Mouse (Mus musculus) liver, embryonic 15.5 days (tissue): ENCODE results near the gene Med29. TPM values are rescaled to one million over a fixed set of nuclear protein-coding genes. Genes with fewer than 3 reads are reported as not detected.

Experiments
- ATAC-seq: fragments of 200-750 bp; cut with Nextera tagmentation; 2 replicates; pipeline ENCODE4 v1.8.0; 2017; ENCODE audit warnings: moderate number of reproducible peaks, mild to moderate bottlenecking, moderate library complexity; ENCODE audit not compliant: insufficient read depth
- H3K27ac ChIP-seq: fragments of 300-500 bp; sonication (generic); replicated peaks from 2 replicates; pipeline ENCODE4 v1.5.1; 2015; ENCODE audit warnings: mild to moderate bottlenecking, inconsistent platforms
- H3K27me3 ChIP-seq: fragments of 300-500 bp; sonication (generic); 2 replicates; pipeline ENCODE4 v1.6.1; 2015; ENCODE audit warnings: mild to moderate bottlenecking, inconsistent platforms
- H3K36me3 ChIP-seq: fragments of 300-500 bp; sonication (generic); replicated peaks from 2 replicates; pipeline ENCODE4 v1.6.1; 2015; ENCODE audit warnings: moderate library complexity, mild to moderate bottlenecking, inconsistent platforms
- H3K4me1 ChIP-seq: fragments of 300-500 bp; sonication (generic); replicated peaks from 2 replicates; pipeline ENCODE4 v1.6.1; 2015; ENCODE audit warnings: inconsistent platforms
- H3K4me2 ChIP-seq: fragments of 300-500 bp; sonication (generic); 2 replicates; pipeline ENCODE4 v1.6.1; 2015; ENCODE audit warnings: moderate library complexity, mild to moderate bottlenecking, inconsistent platforms
- H3K4me3 ChIP-seq: fragments of 300-500 bp; sonication (generic); replicated peaks from 2 replicates; pipeline ENCODE4 v1.5.1; 2015; ENCODE audit warnings: mild to moderate bottlenecking, inconsistent platforms
- H3K9ac ChIP-seq: fragments of 300-500 bp; sonication (generic); 2 replicates; pipeline ENCODE4 v1.6.1; 2015; ENCODE audit warnings: moderate library complexity, mild to moderate bottlenecking, inconsistent platforms
- H3K9me3 ChIP-seq: fragments of 300-500 bp; sonication (generic); replicated peaks from 2 replicates; pipeline ENCODE4 v1.6.1; 2016; ENCODE audit warnings: inconsistent platforms
- WGBS: fragments of 180-500 bp; shearing (Covaris S2); methylation state at CpG from one replicate; pipeline ENCODE4 v1.1.7; 2015; ENCODE audit warnings: mixed read lengths; ENCODE audit not compliant: insufficient replicate concordance; 5-methylcytosine and 5-hydroxymethylcytosine counted together
- polyA plus RNA-seq: library from polyadenylated mRNA; unstranded; fragments of >200 nt; fragmentation: Nextera tagmentation; extraction: Ambion mirVana; gene quantifications from 2 replicates; pipeline ENCODE4 v1.2.1, GENCODE M21; 2015

Gene Med29
- polyA plus RNA-seq, 1 experiment from 2014 or later = 23.9 TPM

GRCm38 (mm10) chr7:28375176-28375921 lies 17.2 kb downstream of the Med29 start:
- H3K4me1 ChIP-seq = peaks cover 92% of the 10 kb centered on the region
- peaks cover 13% of the 10 kb centered on the region for H3K27me3 ChIP-seq
- ATAC-seq = peak; percentile 39
- peak overlapping the region; percentile 95 for H3K4me2 ChIP-seq
- H3K4me3 ChIP-seq = peak overlapping the region; percentile 57
- H3K27ac ChIP-seq = peak overlapping the region; percentile 94
- WGBS = under 1% methylated on average over 36 of the region's 36 CpGs
- H3K9ac ChIP-seq = peak overlapping the region; percentile 67
- no peaks in the 10 kb centered on the region for H3K9me3 ChIP-seq
- H3K36me3 ChIP-seq = peaks cover 9% of the 10 kb centered on the region

GRCm38 (mm10) chr7:28374647-28375046 lies 17.9 kb downstream of the Med29 start:
- 0 out of 2 replicates have a peak overlapping the region, but pooled peaks have one; percentile 67 for H3K9ac ChIP-seq
- H3K4me1 ChIP-seq = peaks cover 91% of the 10 kb centered on the region
- H3K4me3 ChIP-seq = peak overlapping the region; percentile 57

GRCm38 (mm10) chr7:28373891-28374495 lies 18.5 kb downstream of the Med29 start:
- Histone ChIP-seq H3K27me3 (peaks cover 16% of the 10 kb centered on the region), H3K27ac (peak overlapping the region; percentile 94; the same call in 1 of the 2 replicates), H3K36me3 (peaks cover 9% of the 10 kb centered on the region), H3K9me3 (no peaks in the 10 kb centered on the region), H3K4me2 (no peak overlapping the region; the same call in 1 of the 2 replicates), H3K4me1 (peaks cover 85% of the 10 kb centered on the region), H3K9ac (no peak overlapping the region), H3K4me3 (no peak overlapping the region)
- no peak for ATAC-seq
- 74% methylated on average over 7 of the region's 7 CpGs for WGBS

More at GRCm38 (mm10) chr7:28374647-28375046, 17.9 kb downstream of the Med29 start:
- Histone ChIP-seq H3K4me2 (peak overlapping the region; percentile 95), H3K27ac (peak overlapping the region; percentile 94), H3K36me3 (peaks cover 9% of the 10 kb centered on the region), H3K27me3 (peaks cover 16% of the 10 kb centered on the region), H3K9me3 (no peaks in the 10 kb centered on the region)
- WGBS = 53% methylated on average over 10 of the region's 10 CpGs
- ATAC-seq = no peak

- Histone ChIP-seq H3K9me3 (no peaks in the 10 kb centered on the region), H3K36me3 (peaks cover 9% of the 10 kb centered on the region), H3K27ac (peak overlapping the region; percentile 82), H3K4me3 (peak overlapping the region; percentile 71), H3K9ac (0 out of 2 replicates have a peak overlapping the region, but pooled peaks have one; percentile 30), H3K4me1 (peaks cover 76% of the 10 kb centered on the region), H3K4me2 (peak overlapping the region; percentile 95), H3K27me3 (peaks cover 16% of the 10 kb centered on the region)
- ATAC-seq = peak; percentile 1; the same call in 1 of the 2 replicates
- WGBS = 1% methylated on average over 9 of the region's 9 CpGs
Measured at GRCm38 (mm10) chr7:28373131-28373581, 19.4 kb downstream of the Med29 start.

GRCm38 (mm10) chr7:28372251-28373108 lies 20.0 kb downstream of the Med29 start, which contains the start of gene Plekhg2:
Gene Plekhg2 (minus strand): TSS chr7:28372599.
- Histone ChIP-seq H3K27me3 (peaks cover 16% of the 10 kb centered on the region), H3K36me3 (peaks cover 2% of the 10 kb centered on the region), H3K4me3 (peak within 1 kb of the TSS; percentile 71), H3K9ac (peak within 1 kb of the TSS; percentile 68), H3K4me1 (peaks cover 70% of the 10 kb centered on the region), H3K27ac (peak within 1 kb of the TSS; percentile 82), H3K4me2 (peak within 1 kb of the TSS; percentile 95), H3K9me3 (no peaks in the 10 kb centered on the region)
- WGBS = under 1% methylated on average over 66 of the region's 66 CpGs
- peak; percentile 83 for ATAC-seq

GRCm38 (mm10) chr7:28371514-28371989 lies 21.0 kb downstream of the Med29 start:
- Histone ChIP-seq H3K9me3 (no peaks in the 10 kb centered on the region), H3K4me2 (peak overlapping the region; percentile 95), H3K27me3 (peaks cover 16% of the 10 kb centered on the region), H3K9ac (peak overlapping the region; percentile 68), H3K27ac (peak overlapping the region; percentile 82), H3K4me3 (peak overlapping the region; percentile 71), H3K4me1 (peaks cover 61% of the 10 kb centered on the region), H3K36me3 (0 out of 2 replicates have a peak, but pooled peaks cover 4% of the 10 kb centered on the region)
- no peak for ATAC-seq
- 1% methylated on average over 43 of the region's 43 CpGs for WGBS

- Histone ChIP-seq H3K9ac (peak overlapping the region; percentile 68), H3K4me1 (peaks cover 56% of the 10 kb centered on the region), H3K9me3 (no peaks in the 10 kb centered on the region), H3K4me2 (peak overlapping the region; percentile 95), H3K27me3 (peaks cover 16% of the 10 kb centered on the region), H3K36me3 (0 out of 2 replicates have a peak, but pooled peaks cover 4% of the 10 kb centered on the region), H3K27ac (peak overlapping the region; percentile 82; the same call in 1 of the 2 replicates), H3K4me3 (peak overlapping the region; percentile 71)
- 14% methylated on average over 11 of the region's 11 CpGs for WGBS
- no peak for ATAC-seq
Measured at GRCm38 (mm10) chr7:28370977-28371513, 21.5 kb downstream of the Med29 start.

- Histone ChIP-seq H3K9ac (no peak overlapping the region), H3K27me3 (peaks cover 16% of the 10 kb centered on the region), H3K36me3 (0 out of 2 replicates have a peak, but pooled peaks cover 4% of the 10 kb centered on the region), H3K4me2 (0 out of 2 replicates have a peak overlapping the region, but pooled peaks have one; percentile 95), H3K4me1 (peaks cover 46% of the 10 kb centered on the region), H3K27ac (no peak overlapping the region), H3K9me3 (no peaks in the 10 kb centered on the region), H3K4me3 (no peak overlapping the region)
- ATAC-seq = no peak
- 83% methylated on average over 14 of the region's 14 CpGs for WGBS
Measured at GRCm38 (mm10) chr7:28370051-28370450, 22.5 kb downstream of the Med29 start.

GRCm38 (mm10) chr7:28368276-28368920 lies 24.1 kb downstream of the Med29 start:
- ATAC-seq = no peak
- Histone ChIP-seq H3K9me3 (no peaks in the 10 kb centered on the region), H3K27me3 (peaks cover 16% of the 10 kb centered on the region), H3K27ac (no peak overlapping the region), H3K9ac (no peak overlapping the region), H3K36me3 (0 out of 2 replicates have a peak, but pooled peaks cover 9% of the 10 kb centered on the region), H3K4me2 (no peak overlapping the region), H3K4me3 (no peak overlapping the region), H3K4me1 (peaks cover 30% of the 10 kb centered on the region)
- 82% methylated on average over 16 of the region's 16 CpGs for WGBS
